Mouse (Mus musculus) frontal cortex, postnatal 25 days (tissue): ENCODE data around the gene Tfdp2.

Source experiments
- DNase-seq, 2 experiments: peaks; one replicate each; pipeline ENCODE4 v3.0.0; 2022; ENCODE audit warnings: low spot score in 2 of 2

Tfdp2 gene

GRCm38 (mm10) chr9:96371075-96371474 is 175.0 kb downstream of the Tfdp2 start:
- DNase-seq = no peak
